Mouse (Mus musculus): ENCODE measurements around the gene Mpp4. TPM values are rescaled to one million over a fixed set of nuclear protein-coding genes. Genes with fewer than 3 reads are reported as not detected.

Gene Mpp4
- total RNA-seq, 2 experiments from 2014 or later = 1.0 to 1.5 TPM

DNA sequence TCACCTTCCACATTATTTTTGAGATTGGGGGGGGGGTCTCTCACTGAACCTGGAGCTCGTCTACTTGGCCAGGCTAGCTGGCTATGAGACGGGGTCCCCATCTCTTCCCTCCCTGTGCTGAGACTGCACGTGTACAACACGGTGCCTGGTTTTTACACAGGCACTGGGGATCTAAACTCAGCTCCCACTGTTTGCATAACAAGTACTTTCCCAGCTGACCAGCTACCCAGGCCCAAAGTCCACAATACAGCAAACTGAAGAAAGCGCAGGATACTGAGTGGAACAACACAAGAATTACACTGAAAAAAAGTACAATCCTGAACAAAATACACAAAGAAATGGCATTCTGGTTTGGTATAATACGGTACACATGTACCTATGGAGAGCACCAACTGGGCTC lies 61.1 kb downstream of the Mpp4 start:
- intact Hi-C loops (cut with DNase I) = loop anchor here (5.0 kb wide), 1 partner anchor 70 kb away; no protein-coding TSS in a partner anchor
- DNase-seq (ENCODE audit: low spot score in 2 of 2) = no peak

DNA sequence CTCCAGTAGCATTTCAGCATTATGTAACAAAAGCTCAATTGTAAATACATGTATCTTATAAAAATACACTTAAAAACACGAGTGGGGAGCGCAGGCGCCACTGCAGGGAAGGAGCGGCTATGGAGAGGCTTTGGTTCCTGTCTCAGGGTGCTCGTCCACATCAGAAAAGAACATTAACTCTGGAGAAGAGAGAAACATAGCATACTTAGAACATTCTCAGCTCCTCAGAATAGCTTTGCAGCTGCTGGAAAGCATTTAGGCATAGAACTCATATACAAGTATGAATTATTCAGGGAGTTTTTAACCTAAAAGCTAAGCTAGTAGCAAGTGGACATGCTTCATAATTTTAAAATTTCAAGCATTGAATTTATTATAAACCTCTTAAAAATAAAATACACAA lies 62.2 kb downstream of the Mpp4 start:
- intact Hi-C loops (cut with DNase I) = loop anchor here (5.0 kb wide), 1 partner anchor 71 kb away; no protein-coding TSS in a partner anchor
- peak in 1 of 2 experiments; percentile 53 for DNase-seq (ENCODE audit: low spot score in 2 of 2)

DNA sequence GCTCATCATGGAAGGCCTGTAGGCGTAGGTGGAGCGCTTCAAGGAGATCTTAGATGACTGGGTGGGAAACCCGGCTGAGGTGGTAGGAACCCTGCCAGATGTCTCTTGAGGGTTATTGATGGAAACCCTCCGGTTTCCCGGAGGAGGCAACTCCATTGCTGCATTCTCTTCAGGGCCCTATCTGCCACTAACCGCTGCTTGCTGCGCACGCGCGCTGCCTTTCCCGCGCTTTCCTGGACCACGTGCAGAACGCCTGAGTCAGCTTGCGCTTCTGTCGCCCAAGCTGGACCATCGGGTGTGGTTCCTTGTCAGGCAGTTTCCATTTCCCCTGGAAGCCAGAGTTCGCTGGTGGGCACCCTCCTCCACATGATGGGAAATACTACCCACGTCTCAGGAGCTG lies 68.5 kb downstream of the Mpp4 start, which contains the start of gene C2cd6:
TSS of gene C2cd6 (minus strand) at position 196 of the 400 bp plus-strand sequence.
- DNase-seq (ENCODE audit: low spot score in 2 of 2) = no peak
- intact Hi-C loops (cut with DNase I) = no loop called here

Other genes starting within 250 kb of the Mpp4 start
- gene Trak2, start 190.0 kb downstream of the Mpp4 start, total RNA-seq (2021) = 100 to 1,000 TPM; 175 to 198 TPM
- 10 to 100 TPM; 70.7 to 74.8 TPM for gene Stradb, start 189.9 kb downstream of the Mpp4 start, total RNA-seq (2021)
- gene C2cd6, start 68.5 kb downstream of the Mpp4 start, total RNA-seq (2021) = not detected
- gene Tmem237, start 43.0 kb downstream of the Mpp4 start, total RNA-seq (2021) = 10 to 100 TPM; 28.0 to 34.3 TPM
- gene Als2, start 73.8 kb upstream of the Mpp4 start, total RNA-seq (2021) = 10 to 100 TPM; 37.7 to 38.4 TPM
- gene Cdk15, start 93.5 kb upstream of the Mpp4 start, total RNA-seq (2021) = under 1 TPM; 0.23 to 0.34 TPM